Mouse (Mus musculus): ENCODE data around the gene Ecel1.
A peak's percentile ranks its signal among the peaks of the same experiment; 100 is the strongest.

- TF ChIP-seq CTCF (IDR thresholded peaks at IDR 0.05; ENCODE audit: low read depth) (peak; percentile 64), EP300 (IDR thresholded peaks at IDR 0.05; ENCODE audit: low read depth) (no peak)
Measured at GRCm38 (mm10) chr1:87174006-87174955, 18.0 kb upstream of the Ecel1 start.
